Mouse (Mus musculus): Measurements from ENCODE around the gene Wwc2. TPM values are rescaled to one million over a fixed set of nuclear protein-coding genes. Genes with fewer than 3 reads are reported as not detected.

The Wwc2 gene
- polyA plus RNA-seq, 1 experiment from 2014 or later = 8.8 TPM

- no peaks in the 10 kb centered on the region for H3K36me3 ChIP-seq (replicated peaks; ENCODE audit: control insufficient read depth, insufficient read depth, low read depth, low read length)
- no peak for ATAC-seq (replicated peaks; ENCODE audit: insufficient number of reproducible peaks, low FRiP score, low TSS enrichment, low read depth)
- no peak overlapping the region for H3K9ac ChIP-seq (replicated peaks; ENCODE audit: low read length)
- peak overlapping the region; percentile 10; the same call in 1 of the 2 replicates for H3K4me2 ChIP-seq (ENCODE audit: low read depth, low read length)
- no peaks in the 10 kb centered on the region for H3K27me3 ChIP-seq (ENCODE audit: control insufficient read depth, insufficient read depth, low read length)
- 73% methylated on average over 15 of the region's 15 CpGs for WGBS
- DNase-seq (ENCODE audit: low spot score) = no peak
- no peaks in the 10 kb centered on the region for H3K9me3 ChIP-seq (replicated peaks; ENCODE audit: control insufficient read depth, low read length)
- no peak overlapping the region for H3K27ac ChIP-seq (replicated peaks; ENCODE audit: low read depth, low read length)
- H3K4me1 ChIP-seq (ENCODE audit: control insufficient read depth, insufficient read depth, low read length) = peaks cover 10% of the 10 kb centered on the region
- H3K4me3 ChIP-seq (ENCODE audit: low read depth, low read length) = no peak overlapping the region
These were observed 2.6 kb downstream of the Wwc2 start for GRCm38 (mm10) chr8:47988111-47988510.

GRCm38 (mm10) chr8:47985644-47986043 is 5.1 kb downstream of the Wwc2 start:
- Histone ChIP-seq H3K9ac (replicated peaks; ENCODE audit: low read length) (no peak overlapping the region), H3K27ac (replicated peaks; ENCODE audit: low read depth, low read length) (no peak overlapping the region), H3K9me3 (replicated peaks; ENCODE audit: control insufficient read depth, low read length) (no peaks in the 10 kb centered on the region), H3K27me3 (ENCODE audit: control insufficient read depth, insufficient read depth, low read length) (no peaks in the 10 kb centered on the region), H3K4me2 (ENCODE audit: low read depth, low read length) (no peak overlapping the region), H3K4me1 (ENCODE audit: control insufficient read depth, insufficient read depth, low read length) (peaks cover 5% of the 10 kb centered on the region), H3K4me3 (ENCODE audit: low read depth, low read length) (no peak overlapping the region), H3K36me3 (replicated peaks; ENCODE audit: control insufficient read depth, insufficient read depth, low read depth, low read length) (no peaks in the 10 kb centered on the region)
- 48% methylated on average over 10 of the region's 10 CpGs for WGBS
- no peak for DNase-seq (ENCODE audit: low spot score)
- ATAC-seq (replicated peaks; ENCODE audit: insufficient number of reproducible peaks, low FRiP score, low TSS enrichment, low read depth) = no peak

- no peaks in the 10 kb centered on the region for H3K9me3 ChIP-seq (replicated peaks; ENCODE audit: control insufficient read depth, low read length)
- no peaks in the 10 kb centered on the region for H3K27me3 ChIP-seq (ENCODE audit: control insufficient read depth, insufficient read depth, low read length)
- H3K4me3 ChIP-seq (ENCODE audit: low read depth, low read length) = no peak overlapping the region
- no peak overlapping the region for H3K27ac ChIP-seq (replicated peaks; ENCODE audit: low read depth, low read length)
- H3K9ac ChIP-seq (replicated peaks; ENCODE audit: low read length) = no peak overlapping the region
- ATAC-seq (replicated peaks; ENCODE audit: insufficient number of reproducible peaks, low FRiP score, low TSS enrichment, low read depth) (no peak), DNase-seq (ENCODE audit: low spot score) (no peak)
- peaks cover 5% of the 10 kb centered on the region for H3K4me1 ChIP-seq (ENCODE audit: control insufficient read depth, insufficient read depth, low read length)
- H3K36me3 ChIP-seq (replicated peaks; ENCODE audit: control insufficient read depth, insufficient read depth, low read depth, low read length) = no peaks in the 10 kb centered on the region
- no peak overlapping the region for H3K4me2 ChIP-seq (ENCODE audit: low read depth, low read length)
These were observed 5.5 kb downstream of the Wwc2 start for GRCm38 (mm10) chr8:47985243-47985642.

GRCm38 (mm10) chr8:47981075-47981474 is 9.6 kb downstream of the Wwc2 start:
- no peak overlapping the region for H3K27ac ChIP-seq (replicated peaks; ENCODE audit: low read depth, low read length)
- no peak overlapping the region for H3K9ac ChIP-seq (replicated peaks; ENCODE audit: low read length)
- no peaks in the 10 kb centered on the region for H3K36me3 ChIP-seq (replicated peaks; ENCODE audit: control insufficient read depth, insufficient read depth, low read depth, low read length)
- H3K4me1 ChIP-seq (ENCODE audit: control insufficient read depth, insufficient read depth, low read length) = no peaks in the 10 kb centered on the region
- no peak overlapping the region for H3K4me2 ChIP-seq (ENCODE audit: low read depth, low read length)
- H3K4me3 ChIP-seq (ENCODE audit: low read depth, low read length) = no peak overlapping the region
- WGBS = 92% methylated on average over 6 of the region's 6 CpGs
- DNase-seq (ENCODE audit: low spot score) (no peak), ATAC-seq (replicated peaks; ENCODE audit: insufficient number of reproducible peaks, low FRiP score, low TSS enrichment, low read depth) (no peak)
- H3K9me3 ChIP-seq (replicated peaks; ENCODE audit: control insufficient read depth, low read length) = no peaks in the 10 kb centered on the region
- no peaks in the 10 kb centered on the region for H3K27me3 ChIP-seq (ENCODE audit: control insufficient read depth, insufficient read depth, low read length)

- Histone ChIP-seq H3K36me3 (replicated peaks; ENCODE audit: control insufficient read depth, insufficient read depth, low read depth, low read length) (no peaks in the 10 kb centered on the region), H3K9ac (replicated peaks; ENCODE audit: low read length) (no peak overlapping the region), H3K4me2 (ENCODE audit: low read depth, low read length) (no peak overlapping the region), H3K27me3 (ENCODE audit: control insufficient read depth, insufficient read depth, low read length) (no peaks in the 10 kb centered on the region), H3K4me3 (ENCODE audit: low read depth, low read length) (no peak overlapping the region), H3K4me1 (ENCODE audit: control insufficient read depth, insufficient read depth, low read length) (no peaks in the 10 kb centered on the region), H3K27ac (replicated peaks; ENCODE audit: low read depth, low read length) (no peak overlapping the region), H3K9me3 (replicated peaks; ENCODE audit: control insufficient read depth, low read length) (no peaks in the 10 kb centered on the region)
- 91% methylated on average over 8 of the region's 8 CpGs for whole genome bisulfite sequencing
- ATAC-seq (replicated peaks; ENCODE audit: insufficient number of reproducible peaks, low FRiP score, low TSS enrichment, low read depth) (no peak), DNase-seq (ENCODE audit: low spot score) (no peak)
These were observed 10.8 kb downstream of the Wwc2 start for GRCm38 (mm10) chr8:47979876-47980275.

- H3K4me3 ChIP-seq (ENCODE audit: low read depth, low read length) = no peak overlapping the region
- no peak overlapping the region for H3K27ac ChIP-seq (replicated peaks; ENCODE audit: low read depth, low read length)
- no peaks in the 10 kb centered on the region for H3K36me3 ChIP-seq (replicated peaks; ENCODE audit: control insufficient read depth, insufficient read depth, low read depth, low read length)
- WGBS = 83% methylated on average over 6 of the region's 6 CpGs
- no peaks in the 10 kb centered on the region for H3K27me3 ChIP-seq (ENCODE audit: control insufficient read depth, insufficient read depth, low read length)
- H3K4me1 ChIP-seq (ENCODE audit: control insufficient read depth, insufficient read depth, low read length) = no peaks in the 10 kb centered on the region
- H3K4me2 ChIP-seq (ENCODE audit: low read depth, low read length) = no peak overlapping the region
- ATAC-seq (replicated peaks; ENCODE audit: insufficient number of reproducible peaks, low FRiP score, low TSS enrichment, low read depth) = no peak
- no peak for DNase-seq (ENCODE audit: low spot score)
- H3K9ac ChIP-seq (replicated peaks; ENCODE audit: low read length) = no peak overlapping the region
- no peaks in the 10 kb centered on the region for H3K9me3 ChIP-seq (replicated peaks; ENCODE audit: control insufficient read depth, low read length)
These were observed 12.0 kb downstream of the Wwc2 start for GRCm38 (mm10) chr8:47978755-47979154.

GRCm38 (mm10) chr8:47974963-47975314 is 15.8 kb downstream of the Wwc2 start:
- H3K4me2 ChIP-seq (ENCODE audit: low read depth, low read length) = peak overlapping the region; percentile 56
- 35% methylated on average over 7 of the region's 7 CpGs for WGBS
- H3K9me3 ChIP-seq (replicated peaks; ENCODE audit: control insufficient read depth, low read length) = no peaks in the 10 kb centered on the region
- H3K27me3 ChIP-seq (ENCODE audit: control insufficient read depth, insufficient read depth, low read length) = no peaks in the 10 kb centered on the region
- H3K9ac ChIP-seq (replicated peaks; ENCODE audit: low read length) = peak overlapping the region; percentile 28; the same call in 1 of the 2 replicates
- no peak overlapping the region; the same call in 1 of the 2 replicates for H3K27ac ChIP-seq (replicated peaks; ENCODE audit: low read depth, low read length)
- H3K36me3 ChIP-seq (replicated peaks; ENCODE audit: control insufficient read depth, insufficient read depth, low read depth, low read length) = no peaks in the 10 kb centered on the region
- no peaks in the 10 kb centered on the region for H3K4me1 ChIP-seq (ENCODE audit: control insufficient read depth, insufficient read depth, low read length)
- DNase-seq (ENCODE audit: low spot score) (no peak), ATAC-seq (replicated peaks; ENCODE audit: insufficient number of reproducible peaks, low FRiP score, low TSS enrichment, low read depth) (no peak)
- peak overlapping the region; percentile 19 for H3K4me3 ChIP-seq (ENCODE audit: low read depth, low read length)

GRCm38 (mm10) chr8:47974138-47974962 is 16.4 kb downstream of the Wwc2 start:
- Histone ChIP-seq H3K4me1 (ENCODE audit: control insufficient read depth, insufficient read depth, low read length) (no peaks in the 10 kb centered on the region), H3K36me3 (replicated peaks; ENCODE audit: control insufficient read depth, insufficient read depth, low read depth, low read length) (no peaks in the 10 kb centered on the region), H3K4me2 (ENCODE audit: low read depth, low read length) (peak overlapping the region; percentile 56), H3K9me3 (replicated peaks; ENCODE audit: control insufficient read depth, low read length) (no peaks in the 10 kb centered on the region), H3K27me3 (ENCODE audit: control insufficient read depth, insufficient read depth, low read length) (no peaks in the 10 kb centered on the region), H3K27ac (replicated peaks; ENCODE audit: low read depth, low read length) (peak overlapping the region; percentile 6; the same call in 1 of the 2 replicates), H3K4me3 (ENCODE audit: low read depth, low read length) (peak overlapping the region; percentile 19), H3K9ac (replicated peaks; ENCODE audit: low read length) (peak overlapping the region; percentile 28; the same call in 1 of the 2 replicates)
- ATAC-seq (replicated peaks; ENCODE audit: insufficient number of reproducible peaks, low FRiP score, low TSS enrichment, low read depth) = peak; percentile 71
- 18% methylated on average over 20 of the region's 20 CpGs for WGBS
- DNase-seq (ENCODE audit: low spot score) = peak; percentile 71

Measured in embryonic facial prominence, embryonic 11.5 days (tissue).